Mouse (Mus musculus): ENCODE data around the gene Mustn1.

Gene Mustn1
- long read RNA-seq, experiment 1 = 0 reads
- long read RNA-seq, experiment 2, partial matches to known transcripts = 0 of 2 reads
- long read RNA-seq, experiment 2, other reads (novel, unspliced or antisense) = 0 of 2 reads

DNA sequence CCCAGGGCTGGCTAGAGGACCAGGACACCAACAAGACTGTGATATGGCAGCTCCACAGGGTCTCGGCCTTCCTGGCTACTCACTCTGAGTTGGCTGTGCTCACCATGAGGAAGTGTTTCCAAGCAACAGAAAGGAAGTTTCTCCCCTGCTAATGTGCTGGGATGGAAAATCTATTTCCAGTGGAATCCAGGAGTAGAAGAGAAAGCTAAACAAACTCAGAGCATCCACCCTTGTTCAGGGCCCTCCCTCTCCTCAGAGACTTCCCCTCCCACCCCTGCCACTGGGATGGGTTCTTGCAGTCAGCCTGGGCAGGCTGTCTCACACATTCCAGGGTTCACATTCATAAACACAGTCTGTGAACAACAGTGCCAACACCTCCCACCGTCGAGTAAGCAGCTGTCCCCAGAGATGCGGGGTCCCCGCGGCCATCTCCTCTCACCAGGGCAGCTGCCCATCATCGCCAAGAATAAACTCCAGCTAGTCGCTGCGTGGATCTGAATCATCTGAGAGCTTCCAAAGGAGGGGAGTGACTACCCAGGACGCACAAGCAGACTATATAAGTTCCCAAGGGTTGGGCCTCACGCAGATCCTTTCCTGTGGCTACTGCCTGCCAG is at the start of gene Mustn1:
Gene Mustn1 (plus strand): TSS at position 243 of the 614 bp plus-strand sequence.
- intact Hi-C loops (cut with DNase I) = no loop called here

DNA sequence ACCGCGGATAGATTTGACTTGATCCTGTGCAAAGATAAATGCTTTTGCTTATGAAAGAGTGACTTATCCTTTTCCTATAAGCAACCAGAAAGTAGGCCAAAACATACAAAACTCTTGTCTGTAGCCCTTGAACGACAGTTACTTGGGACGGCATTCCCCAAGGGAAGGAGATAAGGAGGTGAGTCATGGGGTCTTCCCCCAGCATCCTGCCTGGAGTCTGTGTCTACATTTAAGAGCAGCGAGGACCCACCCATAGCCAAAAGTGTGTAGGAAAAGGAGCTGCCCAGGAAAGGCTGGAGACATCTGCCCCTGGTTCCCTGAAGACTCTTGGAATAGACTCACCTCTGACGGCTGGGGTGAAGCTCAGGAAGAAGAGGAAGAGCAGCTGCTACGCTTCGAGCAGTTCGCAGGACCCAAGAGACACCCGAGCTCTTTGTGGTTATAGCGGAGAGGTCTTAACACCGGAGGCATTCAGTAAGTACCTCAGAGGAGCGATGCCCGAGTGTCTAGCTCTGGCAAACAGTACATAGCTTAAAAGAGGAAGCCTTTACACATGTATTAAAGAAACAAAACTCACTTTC is 41.5 kb upstream of the Mustn1 start:
- intact Hi-C loops (cut with DNase I) = no loop called here

DNA sequence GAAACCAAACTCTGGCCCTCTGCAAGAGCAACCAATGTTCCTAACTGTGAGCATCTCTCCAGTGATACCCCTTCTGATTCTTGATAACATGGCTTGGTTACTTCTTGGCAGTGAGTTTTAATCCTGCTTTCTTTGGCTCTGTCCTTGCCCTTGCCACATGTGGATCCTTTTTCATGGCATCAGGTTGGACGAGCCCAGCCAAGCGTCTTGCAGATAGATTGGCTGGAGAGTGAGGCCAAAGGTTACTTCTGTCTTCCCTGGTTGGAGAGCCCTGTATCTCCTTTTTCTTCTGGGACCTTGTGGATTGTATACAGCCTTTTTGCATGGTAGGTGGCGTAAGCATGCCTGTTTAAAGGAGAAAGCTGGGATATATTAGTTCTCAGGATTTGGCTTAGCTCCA is 35.3 kb upstream of the Mustn1 start:
- intact Hi-C loops (cut with DNase I) = no loop called here

DNA sequence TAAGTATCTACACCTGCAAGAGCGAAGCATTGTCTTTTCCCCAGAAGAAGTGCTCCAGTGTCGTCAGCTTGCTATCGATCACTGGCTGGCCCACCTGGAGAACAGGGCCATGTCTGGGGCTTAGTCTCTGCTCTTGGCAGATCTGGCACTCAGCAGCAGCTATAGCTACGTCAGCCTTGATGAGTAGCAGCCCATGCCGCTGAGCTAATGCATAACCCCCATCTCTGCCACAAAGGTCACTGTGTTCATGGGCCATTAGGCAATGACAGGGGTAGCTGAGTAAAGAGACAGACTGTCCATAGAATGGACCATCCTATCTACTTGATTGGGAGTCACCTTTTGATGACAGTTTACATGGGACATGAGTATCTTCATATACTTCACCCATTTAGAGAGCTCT is 28.5 kb upstream of the Mustn1 start:
- intact Hi-C loops (cut with DNase I) = no loop called here

DNA sequence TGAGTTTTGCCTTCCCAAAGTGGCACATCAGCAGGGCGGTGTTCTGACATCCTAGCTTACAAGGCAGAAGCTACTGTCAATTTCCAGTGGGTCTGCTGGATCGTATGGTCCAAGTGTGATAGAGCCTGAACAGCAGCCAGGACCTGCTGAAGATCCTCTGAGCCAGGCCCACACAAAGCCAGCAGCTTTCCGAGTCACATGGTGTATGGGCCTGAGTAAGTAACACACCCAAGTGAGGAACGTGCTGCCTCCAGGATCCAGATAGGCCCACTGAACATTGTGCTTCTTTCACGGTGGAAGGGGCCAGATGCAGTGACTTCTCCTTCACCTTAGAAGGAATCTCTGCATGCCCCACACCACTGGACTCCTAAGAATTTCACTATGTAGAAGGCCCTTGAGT is 26.7 kb upstream of the Mustn1 start:
- intact Hi-C loops (cut with DNase I) = no loop called here

DNA sequence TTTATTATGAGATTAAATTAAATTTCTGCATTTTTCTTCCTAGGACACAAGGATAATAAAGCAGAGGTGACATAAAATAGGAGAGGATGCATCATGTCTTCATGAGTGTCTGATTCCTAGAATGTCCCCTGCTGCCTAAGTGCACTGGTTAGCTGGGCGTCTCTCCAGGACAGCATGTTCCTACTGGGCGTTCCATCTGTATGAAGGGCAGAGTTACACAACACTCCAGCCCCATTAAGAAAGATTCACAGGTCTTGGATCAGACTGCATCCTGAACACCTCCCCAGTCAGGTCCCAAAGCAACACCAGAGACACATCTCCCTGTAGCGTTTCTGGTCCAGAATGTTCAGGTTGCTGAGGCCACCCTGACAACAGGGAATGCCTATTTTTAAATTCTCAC is 23.7 kb upstream of the Mustn1 start:
- intact Hi-C loops (cut with DNase I) = no loop called here

DNA sequence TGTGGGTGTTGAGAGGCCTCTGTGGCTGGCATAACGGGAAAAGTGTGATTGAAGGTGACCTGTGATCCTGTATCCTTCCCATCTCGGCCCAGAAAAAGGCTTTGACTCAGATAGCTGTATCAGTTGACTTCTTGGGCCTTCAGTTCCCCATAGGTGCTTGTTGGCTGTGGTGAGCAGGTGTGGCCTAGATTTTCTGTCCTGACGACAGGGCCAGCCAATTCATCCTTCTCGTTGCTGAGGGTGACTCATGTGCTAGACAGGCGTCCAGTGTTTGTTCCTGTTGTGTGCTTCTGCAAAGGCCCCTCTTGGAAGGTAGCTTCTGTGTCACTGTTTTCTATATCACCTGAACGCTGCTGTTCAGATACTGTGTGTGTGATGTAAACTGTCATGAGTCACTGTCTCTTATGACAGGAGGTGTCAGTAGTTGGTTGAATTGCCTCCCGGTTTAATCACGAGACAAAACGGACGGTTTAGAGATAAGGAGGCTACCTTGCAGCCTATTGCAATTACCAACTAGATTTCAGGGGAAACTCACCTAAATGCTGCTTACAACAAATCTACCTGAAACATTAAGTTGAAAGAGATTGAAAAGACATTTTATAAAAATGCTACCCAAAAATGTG is 22.0 kb upstream of the Mustn1 start:
- intact Hi-C loops (cut with DNase I) = no loop called here

DNA sequence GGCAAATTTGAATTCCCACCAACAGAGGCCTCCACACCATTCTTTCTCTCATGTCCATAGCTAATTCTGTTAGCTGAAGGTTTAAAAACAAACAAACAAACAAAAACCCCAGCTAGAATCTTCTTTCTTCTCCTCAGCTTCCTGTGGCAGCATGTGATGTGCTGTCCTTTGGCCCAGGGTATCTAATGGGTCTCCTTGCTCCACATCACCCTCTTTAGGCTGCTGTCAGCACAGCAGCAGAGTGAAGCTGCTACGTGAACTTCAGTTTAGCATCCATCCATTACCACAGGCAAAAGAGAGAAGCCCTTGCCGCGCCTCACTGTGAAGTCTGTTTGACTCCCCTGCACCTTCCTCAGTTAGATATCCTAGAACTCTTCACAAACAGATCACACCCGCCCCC is 21.0 kb upstream of the Mustn1 start:
- intact Hi-C loops (cut with DNase I) = no loop called here

DNA sequence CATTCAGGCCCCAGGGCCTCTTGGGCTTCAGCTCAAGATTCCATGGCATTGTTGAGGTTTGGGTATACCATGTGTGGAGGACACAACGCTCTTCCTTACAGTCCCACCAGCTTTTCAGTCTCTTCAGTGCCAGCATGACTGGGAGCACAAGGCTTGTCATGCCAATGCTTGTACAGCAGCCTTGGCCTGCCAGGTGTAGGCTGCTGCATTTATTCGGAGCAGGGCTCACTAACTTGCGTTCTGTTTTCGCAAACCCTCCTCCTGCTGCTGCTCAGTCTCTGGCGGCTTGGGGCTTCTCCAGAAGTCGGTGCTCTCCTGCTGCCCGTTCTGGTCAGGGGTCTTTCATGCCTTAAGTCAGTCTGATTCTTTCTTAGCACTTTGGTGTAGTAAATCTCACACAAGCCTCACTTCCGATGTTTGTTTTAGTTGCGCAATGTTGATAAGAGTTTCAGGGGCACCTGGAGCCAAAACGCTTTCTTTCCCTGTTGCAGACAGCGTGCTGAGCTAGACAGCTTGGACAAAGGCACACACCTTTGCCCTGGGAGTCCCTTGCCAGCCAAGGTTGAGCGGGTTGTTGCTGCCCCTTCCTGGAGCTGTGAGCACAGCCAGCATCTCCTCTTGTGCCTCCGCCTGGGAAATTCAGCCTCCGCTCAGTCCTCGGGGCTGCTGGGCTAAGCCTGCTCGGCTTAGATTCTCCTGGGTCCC is 17.4 kb upstream of the Mustn1 start:
- intact Hi-C loops (cut with DNase I) = loop anchor here (10.0 kb wide), 1 partner anchor 167 kb away; no protein-coding TSS in a partner anchor

DNA sequence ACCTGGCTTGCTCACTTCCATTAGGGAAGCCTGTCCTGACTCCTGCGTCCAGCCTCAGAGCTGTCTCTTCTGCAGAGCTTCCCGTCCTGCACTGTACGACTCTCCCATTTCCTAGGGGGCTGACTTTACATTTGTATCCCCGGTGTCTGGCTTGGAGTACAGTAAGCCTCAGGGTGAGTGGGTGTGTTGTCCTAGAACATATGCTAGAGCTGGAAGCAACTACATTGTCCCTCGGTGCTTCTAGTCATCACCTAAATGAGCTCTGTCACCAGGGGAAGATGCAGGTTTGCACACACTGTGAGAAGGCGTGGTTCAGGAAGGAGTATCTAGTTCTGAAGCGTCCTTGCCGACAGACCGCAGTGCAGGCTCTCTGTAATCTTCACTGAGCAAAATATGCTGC is 16.6 kb upstream of the Mustn1 start:
- intact Hi-C loops (cut with DNase I) = loop anchor here (10.0 kb wide), 1 partner anchor 168 kb away; no protein-coding TSS in a partner anchor

DNA sequence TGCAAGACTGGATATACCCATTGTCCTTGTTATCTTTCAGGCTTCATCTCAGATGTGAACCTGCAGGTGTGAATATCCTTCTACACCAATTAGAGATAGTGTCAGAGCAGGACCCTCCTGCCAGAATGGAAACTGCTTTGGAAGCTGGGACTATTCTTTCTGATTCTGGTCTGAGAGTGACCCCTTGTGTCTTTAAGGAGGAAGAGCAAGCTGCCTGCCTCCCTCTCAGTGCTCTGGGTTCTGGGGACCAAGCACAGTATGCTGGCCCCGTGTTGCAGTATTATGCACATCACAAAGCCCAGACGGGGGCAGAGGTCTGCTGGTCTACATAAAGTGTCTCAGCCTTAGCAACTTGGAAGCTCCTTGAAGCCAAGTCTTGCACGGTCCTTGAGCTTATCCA is 13.7 kb upstream of the Mustn1 start:
- intact Hi-C loops (cut with DNase I) = loop anchor here (5.0 to 10.0 kb wide), 2 partner anchors 77 to 171 kb away; partner anchors contain the start of gene Itih1

DNA sequence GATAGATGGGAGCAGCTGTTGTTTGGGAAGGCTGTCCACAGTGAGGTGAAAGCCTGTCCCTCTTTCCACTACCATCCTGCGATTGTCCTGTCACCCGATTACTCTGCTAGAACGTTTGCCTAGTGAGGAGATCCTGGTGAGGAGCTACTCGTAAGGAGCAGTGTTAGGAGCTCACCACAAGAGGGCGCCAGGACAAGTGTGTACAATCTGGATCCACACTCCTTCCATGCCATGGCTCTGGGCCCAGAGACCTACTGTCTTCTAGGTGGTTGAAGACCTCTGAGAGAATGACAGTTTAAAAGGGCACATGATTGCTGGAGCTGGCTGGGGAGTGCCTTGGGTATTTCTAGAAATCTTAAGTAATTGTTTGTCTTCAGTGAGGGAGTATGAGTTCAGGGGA is 12.0 kb upstream of the Mustn1 start:
- intact Hi-C loops (cut with DNase I) = loop anchor here (5.0 to 10.0 kb wide), 2 partner anchors 75 to 172 kb away; partner anchors contain the start of gene Itih1

DNA sequence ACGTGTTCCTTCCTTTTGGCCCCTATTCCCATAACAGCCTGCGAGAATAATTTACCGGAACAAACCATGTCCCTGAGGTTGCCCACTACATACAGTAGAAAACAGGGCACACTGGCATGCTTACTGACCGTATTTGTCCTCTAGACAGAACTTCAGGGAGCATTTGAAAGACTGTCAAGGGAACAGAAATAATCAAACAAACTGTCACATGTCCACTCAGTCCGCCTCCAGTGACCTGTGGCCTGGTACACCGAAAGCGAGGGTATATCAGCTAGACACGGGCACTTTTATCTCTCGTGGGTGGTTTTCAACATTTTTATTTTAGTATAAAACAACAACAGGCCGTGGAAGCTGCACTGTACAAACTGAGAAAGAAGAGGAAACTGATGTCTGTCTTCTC is 10.2 kb upstream of the Mustn1 start:
- intact Hi-C loops (cut with DNase I) = loop anchor here (5.0 to 10.0 kb wide), 2 partner anchors 73 to 174 kb away; partner anchors contain the start of gene Itih1

DNA sequence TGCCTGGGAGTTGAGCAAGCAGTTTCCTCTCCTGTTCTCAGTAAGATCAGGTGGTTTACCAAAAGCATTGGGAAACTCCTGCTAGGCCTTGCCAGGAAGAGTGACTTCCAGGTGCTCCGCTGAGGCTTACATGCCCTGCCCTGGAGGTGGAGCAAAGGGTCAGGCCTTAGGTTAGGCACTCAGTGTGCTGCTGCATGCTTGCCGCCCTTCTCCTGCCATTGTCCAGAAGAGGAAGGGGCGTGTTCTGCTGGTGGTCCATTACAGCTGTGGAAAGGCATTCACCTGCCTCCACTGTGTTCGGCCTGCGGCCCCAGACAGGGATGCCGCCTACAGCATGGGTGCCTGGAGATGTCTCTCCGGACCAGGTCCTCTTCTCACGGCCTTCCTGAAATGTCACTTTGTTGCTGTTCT is 9.6 kb upstream of the Mustn1 start:
- intact Hi-C loops (cut with DNase I) = loop anchor here (5.0 to 10.0 kb wide), 2 partner anchors 73 to 175 kb away; partner anchors contain the start of gene Itih1

DNA sequence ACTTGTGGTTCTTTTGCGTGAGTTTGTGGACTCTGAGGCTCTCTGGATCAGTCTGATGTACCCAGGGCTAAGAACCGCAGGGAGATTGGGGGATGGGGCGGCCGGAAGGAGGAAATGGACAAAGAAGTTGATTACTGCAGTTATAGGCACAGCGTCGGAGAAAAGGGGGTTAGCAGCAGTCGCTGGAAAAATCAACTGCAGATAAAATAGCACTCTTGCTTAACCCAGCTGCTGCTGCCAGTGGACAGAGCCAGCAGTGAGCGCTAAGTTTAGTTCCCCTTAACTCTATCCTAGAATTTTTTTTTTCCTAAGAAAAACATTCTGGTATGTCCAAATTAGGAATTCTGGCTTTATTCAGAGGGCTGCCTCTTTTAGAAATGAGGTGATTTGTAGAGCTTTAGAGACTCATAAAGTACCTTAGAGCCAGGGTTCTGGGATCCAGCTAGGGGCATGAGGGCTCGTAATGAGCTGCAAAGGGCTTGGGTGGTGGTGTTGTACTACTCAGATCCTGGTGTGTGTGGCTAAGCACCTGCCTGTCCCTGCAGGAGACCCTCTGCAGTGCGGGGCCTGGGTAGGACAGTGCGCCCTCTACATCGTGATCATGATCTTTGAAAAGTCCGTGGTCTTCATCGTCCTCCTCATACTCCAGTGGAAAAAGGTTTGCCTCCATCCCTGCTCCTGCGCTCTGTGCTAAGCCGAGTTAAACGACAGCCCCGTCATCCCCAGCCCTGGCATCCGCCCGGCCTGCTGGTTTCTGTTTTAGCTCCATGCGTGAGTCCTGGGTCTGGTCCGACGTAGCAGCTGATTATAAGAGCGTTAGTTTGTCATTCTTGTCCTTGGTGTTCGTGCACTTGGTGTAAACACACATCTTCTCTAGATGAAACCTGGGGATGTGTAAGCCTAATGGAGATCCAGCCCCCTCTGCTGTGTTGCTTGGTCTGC is 8.5 kb upstream of the Mustn1 start:
- intact Hi-C loops (cut with DNase I) = no loop called here

DNA sequence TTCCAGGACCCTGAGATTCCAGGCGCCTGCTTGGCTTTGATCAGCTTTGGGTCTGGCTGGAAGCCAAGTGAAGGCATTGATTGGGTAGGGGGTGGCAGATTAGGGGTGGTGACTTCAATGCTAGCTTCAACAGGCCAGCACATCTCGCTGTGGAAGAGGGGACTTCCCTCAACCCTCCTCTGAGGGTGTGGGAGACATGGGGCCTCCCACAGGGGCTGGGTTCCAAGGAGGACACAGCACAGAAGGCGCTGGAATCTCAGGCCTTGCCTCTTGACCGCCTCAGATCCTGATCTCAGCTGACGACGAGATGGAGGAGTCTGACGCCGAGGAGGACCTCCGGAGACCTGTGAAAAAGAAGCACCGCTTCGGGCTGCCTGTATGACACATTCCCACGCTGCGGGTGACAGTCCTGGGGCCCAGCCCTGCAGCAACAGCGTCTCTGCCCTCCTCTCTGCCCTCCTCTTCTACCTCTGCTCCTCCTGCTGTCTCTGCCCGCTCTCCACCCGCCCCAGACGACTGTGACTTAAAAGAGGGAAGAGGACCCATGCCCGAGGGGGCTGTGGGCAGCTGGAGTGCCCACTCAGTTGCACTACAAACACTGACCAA is 4.8 kb upstream of the Mustn1 start:
- intact Hi-C loops (cut with DNase I) = no loop called here

DNA sequence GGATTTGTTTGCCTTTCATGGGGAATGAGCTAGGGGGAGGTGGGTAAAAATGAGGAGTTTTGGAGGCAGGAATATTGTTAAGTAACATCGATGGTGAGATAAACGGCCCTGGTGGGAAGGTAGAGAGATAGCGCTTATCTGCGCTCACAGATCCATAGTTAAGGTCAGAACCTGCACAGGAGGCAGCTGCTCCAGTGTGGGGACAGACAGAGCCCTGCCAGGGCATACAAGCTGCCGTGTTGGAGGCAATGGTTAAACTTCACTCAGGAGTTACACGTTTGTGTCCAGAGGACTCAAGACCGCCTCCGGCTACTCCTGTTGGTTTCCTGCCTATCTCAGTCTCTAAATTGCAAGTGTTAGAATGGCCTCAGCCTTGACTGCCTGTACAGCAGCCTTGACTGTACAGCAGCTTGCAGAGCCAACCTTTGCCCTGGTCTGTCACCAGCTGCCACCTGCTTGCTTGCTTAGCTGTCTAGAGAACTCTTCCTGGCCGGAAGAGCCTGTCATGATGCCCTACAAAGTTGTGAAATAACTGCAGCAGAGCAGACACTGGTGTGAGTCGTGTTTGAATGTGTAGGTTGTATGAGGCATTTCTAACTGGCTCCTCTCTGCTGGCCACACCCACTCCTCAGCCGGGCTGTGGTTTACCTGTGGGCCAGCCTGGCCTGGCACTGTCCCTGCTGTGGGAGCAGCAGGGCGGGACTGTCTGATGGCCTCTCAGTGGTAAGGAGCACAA is 3.7 kb upstream of the Mustn1 start:
- intact Hi-C loops (cut with DNase I) = no loop called here

DNA sequence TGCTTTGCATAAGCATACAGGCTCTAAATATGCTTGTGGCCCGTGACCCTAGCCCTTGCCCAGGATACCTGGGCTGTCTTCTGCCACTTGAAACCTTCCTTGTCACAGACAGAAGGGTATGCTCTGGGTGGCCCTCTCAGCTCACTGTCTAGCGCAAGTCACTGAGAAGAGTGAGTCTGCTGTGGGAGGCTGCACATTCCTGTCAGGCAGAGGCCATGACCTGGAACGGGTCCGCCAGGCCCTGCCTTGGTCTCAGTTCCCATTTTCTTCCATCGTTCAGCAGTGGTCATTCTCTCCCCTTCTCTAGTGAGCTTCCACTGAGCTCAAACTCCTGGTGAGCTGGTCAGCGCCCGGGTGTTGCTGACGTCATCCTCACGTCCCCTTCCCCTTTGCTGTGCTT is 3.0 kb upstream of the Mustn1 start:
- intact Hi-C loops (cut with DNase I) = no loop called here

DNA sequence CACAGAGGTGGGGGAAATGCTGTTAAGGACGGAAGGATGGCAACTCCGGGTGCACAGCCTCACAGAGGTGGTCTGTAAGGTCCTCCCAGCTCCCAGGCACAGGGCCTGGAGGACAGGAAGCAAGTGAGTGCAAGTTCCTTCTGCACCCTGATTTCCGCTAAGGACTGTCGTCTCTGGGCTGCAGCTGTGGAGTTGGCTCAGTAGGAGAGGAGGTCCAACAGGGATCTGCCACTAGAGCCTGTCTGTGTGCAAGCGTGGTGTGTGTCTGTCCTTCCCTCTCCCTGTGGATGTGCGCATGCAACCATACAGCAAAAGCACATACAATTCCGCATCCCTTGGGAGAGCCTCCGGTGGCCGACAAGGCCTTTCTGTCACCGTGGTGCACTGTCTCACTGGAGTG is 2.5 kb upstream of the Mustn1 start:
- intact Hi-C loops (cut with DNase I) = no loop called here

Measured in adrenal gland (tissue).